Mouse (Mus musculus) limb, embryonic 14.5 days (tissue): ENCODE results near the gene Fam83b. TPM values are rescaled to one million over a fixed set of nuclear protein-coding genes. Genes with fewer than 3 reads are reported as not detected.

Experiments used
- ATAC-seq: fragments of 200-750 bp; cut with Nextera tagmentation; 2 replicates; pipeline ENCODE4 v1.8.0; 2017; ENCODE audit warnings: low read depth, moderate number of reproducible peaks, moderate TSS enrichment; ENCODE audit not compliant: low FRiP score
- DNase-seq: peaks from one replicate; pipeline ENCODE4 v3.0.0-alpha.2; 2015; ENCODE audit warnings: low spot score
- H3K27ac ChIP-seq: fragments of 300-500 bp; sonication (generic); replicated peaks from 2 replicates; pipeline ENCODE4 v1.5.1; 2014; ENCODE audit warnings: low read depth, mild to moderate bottlenecking, low read length, moderate library complexity, mixed read lengths
- H3K27me3 ChIP-seq: fragments of 300-500 bp; sonication (generic); 2 replicates; pipeline ENCODE4 v1.6.1; 2014; ENCODE audit warnings: low read length, mixed read lengths; ENCODE audit not compliant: control insufficient read depth, insufficient read depth
- H3K36me3 ChIP-seq: fragments of 300-500 bp; sonication (generic); 2 replicates; pipeline ENCODE4 v1.6.1; 2014; ENCODE audit warnings: mild to moderate bottlenecking, low read length, moderate library complexity, mixed read lengths; ENCODE audit not compliant: control insufficient read depth, insufficient read depth
- H3K4me1 ChIP-seq: fragments of 300-500 bp; sonication (generic); 2 replicates; pipeline ENCODE4 v1.6.1; 2014; ENCODE audit warnings: antibody characterized with exemption, low read length, mixed read lengths; ENCODE audit not compliant: control insufficient read depth, insufficient read depth
- H3K4me2 ChIP-seq: fragments of 300-500 bp; sonication (generic); replicated peaks from 2 replicates; pipeline ENCODE4 v1.6.1; 2014; ENCODE audit warnings: low read depth, mild to moderate bottlenecking, low read length, moderate library complexity; ENCODE audit not compliant: severe bottlenecking
- H3K4me3 ChIP-seq: fragments of 300-500 bp; sonication (generic); replicated peaks from 2 replicates; pipeline ENCODE4 v1.5.1; 2014; ENCODE audit warnings: low read length
- H3K9ac ChIP-seq: fragments of 300-500 bp; sonication (generic); 2 replicates; pipeline ENCODE4 v1.6.1; 2014; ENCODE audit warnings: mild to moderate bottlenecking, low read depth, low read length, moderate library complexity; ENCODE audit not compliant: severe bottlenecking
- H3K9me3 ChIP-seq: fragments of 300-500 bp; sonication (generic); 2 replicates; pipeline ENCODE4 v1.6.1; 2016; ENCODE audit warnings: low read length; ENCODE audit not compliant: control insufficient read depth
- POLR2A ChIP-seq: fragments of 200-500 bp; IDR thresholded peaks from 2 replicates; pipeline ENCODE4 v1.8.0; 2012; ENCODE audit warnings: inconsistent platforms, mild to moderate bottlenecking, moderate library complexity, borderline replicate concordance; ENCODE audit not compliant: insufficient read depth, insufficient read length; ENCODE audit errors: extremely low read depth
- WGBS: fragments of 180-500 bp; shearing (Covaris S2); extraction: QIAGEN DNeasy Blood & Tissue Kit; methylation state at CpG from one replicate; pipeline ENCODE4 v1.1.7; 2014; 5-methylcytosine and 5-hydroxymethylcytosine counted together
- polyA plus RNA-seq, 2 experiments: library from polyadenylated mRNA; depleted of rRNA in 1 of 2; stranded (reverse) in 1 of 2; unstranded in 1 of 2; fragments of >200 nt; fragmentation: Nextera tagmentation in 1 of 2; extraction: Ambion mirVana in 1 of 2; gene quantifications; 2 replicates each; pipeline versions ENCODE4 v1.2.1 to v1.2.3; 2012 to 2014

Gene Fam83b
- polyA plus RNA-seq, 2 experiments = 2.0 to 8.6 TPM

GRCm38 (mm10) chr9:76583943-76584342 lies 17.0 kb upstream of the Fam83b start:
- H3K36me3 ChIP-seq = no peaks in the 10 kb centered on the region
- no peak overlapping the region for H3K4me3 ChIP-seq
- no peak overlapping the region for H3K9ac ChIP-seq
- WGBS = 83% methylated on average over 6 of the region's 6 CpGs
- no peak overlapping the region for H3K4me2 ChIP-seq
- no peaks in the 10 kb centered on the region for H3K9me3 ChIP-seq
- no peaks in the 10 kb centered on the region for H3K4me1 ChIP-seq
- H3K27me3 ChIP-seq = no peaks in the 10 kb centered on the region
- no peak overlapping the region for H3K27ac ChIP-seq
- ATAC-seq = no peak
- DNase-seq = no peak
- TF ChIP-seq POLR2A = no peak

GRCm38 (mm10) chr9:76581966-76582365 lies 15.1 kb upstream of the Fam83b start:
- WGBS = 87% methylated on average over 5 of the region's 5 CpGs

GRCm38 (mm10) chr9:76567281-76567655 lies 352 bp upstream of the Fam83b start:
- peak overlapping the region; percentile 92 for H3K4me2 ChIP-seq
- no peak overlapping the region for H3K27ac ChIP-seq
- H3K4me3 ChIP-seq = peak overlapping the region; percentile 50
- TF ChIP-seq POLR2A = no peak
- DNase-seq = no peak
- 0 out of 2 replicates have a peak, but pooled peaks cover 3% of the 10 kb centered on the region for H3K27me3 ChIP-seq
- H3K9ac ChIP-seq = peak overlapping the region; percentile 51
- 3% methylated on average over 11 of the region's 13 CpGs for WGBS
- ATAC-seq = no peak
- no peaks in the 10 kb centered on the region for H3K36me3 ChIP-seq
- no peaks in the 10 kb centered on the region; the same call in 1 of the 2 replicates for H3K9me3 ChIP-seq
- H3K4me1 ChIP-seq = no peaks in the 10 kb centered on the region

More at GRCm38 (mm10) chr9:76581966-76582365, 15.1 kb upstream of the Fam83b start:
- no peak for DNase-seq
- no peaks in the 10 kb centered on the region for H3K9me3 ChIP-seq
- no peaks in the 10 kb centered on the region for H3K27me3 ChIP-seq
- ATAC-seq = no peak
- no peak overlapping the region for H3K27ac ChIP-seq
- H3K36me3 ChIP-seq = no peaks in the 10 kb centered on the region
- H3K4me1 ChIP-seq = no peaks in the 10 kb centered on the region
- TF ChIP-seq POLR2A = no peak
- no peak overlapping the region for H3K9ac ChIP-seq
- no peak overlapping the region for H3K4me3 ChIP-seq
- H3K4me2 ChIP-seq = no peak overlapping the region

GRCm38 (mm10) chr9:76565656-76566055 lies 1.3 kb downstream of the Fam83b start:
- no peak overlapping the region for H3K4me3 ChIP-seq
- no peak overlapping the region for H3K4me2 ChIP-seq
- H3K27me3 ChIP-seq = 0 out of 2 replicates have a peak, but pooled peaks cover 3% of the 10 kb centered on the region
- no peaks in the 10 kb centered on the region for H3K36me3 ChIP-seq
- no peaks in the 10 kb centered on the region; the same call in 1 of the 2 replicates for H3K9me3 ChIP-seq
- no peaks in the 10 kb centered on the region for H3K4me1 ChIP-seq
- no peak overlapping the region for H3K9ac ChIP-seq
- ATAC-seq = no peak
- no peak overlapping the region for H3K27ac ChIP-seq
- DNase-seq = peak; percentile 26
- no peak for TF ChIP-seq POLR2A
- 79% methylated on average over 2 of the region's 2 CpGs for WGBS

GRCm38 (mm10) chr9:76564071-76564470 lies 2.8 kb downstream of the Fam83b start:
- Histone ChIP-seq H3K36me3 (no peaks in the 10 kb centered on the region), H3K9ac (no peak overlapping the region), H3K27me3 (0 out of 2 replicates have a peak, but pooled peaks cover 3% of the 10 kb centered on the region), H3K27ac (no peak overlapping the region), H3K4me1 (no peaks in the 10 kb centered on the region), H3K4me3 (no peak overlapping the region), H3K4me2 (no peak overlapping the region), H3K9me3 (no peaks in the 10 kb centered on the region; the same call in 1 of the 2 replicates)
- ATAC-seq = no peak
- DNase-seq = no peak
- WGBS = 65% methylated on average over 1 of the region's 1 CpGs
- no peak for TF ChIP-seq POLR2A

- Histone ChIP-seq H3K4me2 (no peak overlapping the region), H3K27ac (no peak overlapping the region), H3K9ac (no peak overlapping the region), H3K4me3 (no peak overlapping the region), H3K27me3 (0 out of 2 replicates have a peak, but pooled peaks cover 3% of the 10 kb centered on the region), H3K9me3 (no peaks in the 10 kb centered on the region), H3K36me3 (no peaks in the 10 kb centered on the region), H3K4me1 (no peaks in the 10 kb centered on the region)
- 26% methylated on average over 6 of the region's 6 CpGs for WGBS
- ATAC-seq = no peak
- TF ChIP-seq POLR2A = no peak
- DNase-seq = no peak
Measured at GRCm38 (mm10) chr9:76562794-76563193, 4.1 kb downstream of the Fam83b start.
